Mouse (Mus musculus): Measurements from ENCODE around the gene Lpp. TPM values are rescaled to one million over a fixed set of nuclear protein-coding genes. Genes with fewer than 3 reads are reported as not detected.

Lpp gene
- polyA plus RNA-seq (2014; fragmentation: Nextera tagmentation; extraction: Ambion mirVana): 105 and 107 TPM in 2 replicates

- 3% methylated on average over 42 of the region's 42 CpGs for WGBS
- Histone ChIP-seq H3K36me3 (ENCODE audit: control insufficient read depth, insufficient read depth, low read length) (no peaks in the 10 kb centered on the region), H3K4me1 (ENCODE audit: control insufficient read depth, insufficient read depth, low read length) (peaks cover 27% of the 10 kb centered on the region), H3K4me3 (ENCODE audit: low read depth, low read length) (peak within 1 kb of the TSS; percentile 92), H3K4me2 (replicated peaks; ENCODE audit: low read depth, low read length) (peak within 1 kb of the TSS; percentile 69), H3K27me3 (ENCODE audit: control insufficient read depth, insufficient read depth, low read length) (no peaks in the 10 kb centered on the region), H3K9me3 (ENCODE audit: control insufficient read depth, low read depth, low read length) (no peaks in the 10 kb centered on the region), H3K9ac (replicated peaks; ENCODE audit: low read depth, low read length) (peak within 1 kb of the TSS; percentile 95), H3K27ac (ENCODE audit: low read length) (peak within 1 kb of the TSS; percentile 99)
- ATAC-seq (ENCODE audit: insufficient number of reproducible peaks, insufficient read depth, low FRiP score, low read depth): peak; percentile 90
These were observed at the start of gene Lpp for GRCm38 (mm10) chr16:24392651-24393555. Gene Lpp, plus strand, starts transcription at chr16:24393507.

- no peaks in the 10 kb centered on the region for H3K9me3 ChIP-seq (ENCODE audit: control insufficient read depth, low read depth, low read length)
- no peaks in the 10 kb centered on the region for H3K36me3 ChIP-seq (ENCODE audit: control insufficient read depth, insufficient read depth, low read length)
- no peaks in the 10 kb centered on the region for H3K27me3 ChIP-seq (ENCODE audit: control insufficient read depth, insufficient read depth, low read length)
- H3K9ac ChIP-seq (replicated peaks; ENCODE audit: low read depth, low read length): no peak overlapping the region
- no peak for ATAC-seq (ENCODE audit: insufficient number of reproducible peaks, insufficient read depth, low FRiP score, low read depth)
- H3K4me3 ChIP-seq (ENCODE audit: low read depth, low read length): no peak overlapping the region
- no peak overlapping the region for H3K27ac ChIP-seq (ENCODE audit: low read length)
- 70% methylated on average over 21 of the region's 21 CpGs for WGBS
- no peak overlapping the region for H3K4me2 ChIP-seq (replicated peaks; ENCODE audit: low read depth, low read length)
- no peaks in the 10 kb centered on the region for H3K4me1 ChIP-seq (ENCODE audit: control insufficient read depth, insufficient read depth, low read length)
These were observed 45.5 kb upstream of the Lpp start for GRCm38 (mm10) chr16:24347582-24348411.

- no peaks in the 10 kb centered on the region for H3K27me3 ChIP-seq (ENCODE audit: control insufficient read depth, insufficient read depth, low read length)
- H3K27ac ChIP-seq (ENCODE audit: low read length): no peak overlapping the region
- H3K36me3 ChIP-seq (ENCODE audit: control insufficient read depth, insufficient read depth, low read length): no peaks in the 10 kb centered on the region
- no peak overlapping the region for H3K4me2 ChIP-seq (replicated peaks; ENCODE audit: low read depth, low read length)
- 81% methylated on average over 6 of the region's 6 CpGs for whole genome bisulfite sequencing
- H3K4me3 ChIP-seq (ENCODE audit: low read depth, low read length): no peak overlapping the region
- H3K4me1 ChIP-seq (ENCODE audit: control insufficient read depth, insufficient read depth, low read length): no peaks in the 10 kb centered on the region
- no peaks in the 10 kb centered on the region for H3K9me3 ChIP-seq (ENCODE audit: control insufficient read depth, low read depth, low read length)
- H3K9ac ChIP-seq (replicated peaks; ENCODE audit: low read depth, low read length): no peak overlapping the region
- ATAC-seq (ENCODE audit: insufficient number of reproducible peaks, insufficient read depth, low FRiP score, low read depth): no peak
These were observed 43.0 kb upstream of the Lpp start for GRCm38 (mm10) chr16:24350306-24350705.

GRCm38 (mm10) chr16:24350751-24351150 is 42.6 kb upstream of the Lpp start:
- no peaks in the 10 kb centered on the region for H3K4me1 ChIP-seq (ENCODE audit: control insufficient read depth, insufficient read depth, low read length)
- WGBS: 60% methylated on average over 6 of the region's 6 CpGs

GRCm38 (mm10) chr16:24351811-24352210 is 41.5 kb upstream of the Lpp start:
- H3K27ac ChIP-seq (ENCODE audit: low read length): no peak overlapping the region
- H3K4me1 ChIP-seq (ENCODE audit: control insufficient read depth, insufficient read depth, low read length): no peaks in the 10 kb centered on the region
- WGBS: 100% methylated on average over 1 of the region's 1 CpGs

More at GRCm38 (mm10) chr16:24350751-24351150, 42.6 kb upstream of the Lpp start:
- no peak for ATAC-seq (ENCODE audit: insufficient number of reproducible peaks, insufficient read depth, low FRiP score, low read depth)
- Histone ChIP-seq H3K27me3 (ENCODE audit: control insufficient read depth, insufficient read depth, low read length) (no peaks in the 10 kb centered on the region), H3K9ac (replicated peaks; ENCODE audit: low read depth, low read length) (no peak overlapping the region), H3K4me3 (ENCODE audit: low read depth, low read length) (no peak overlapping the region), H3K9me3 (ENCODE audit: control insufficient read depth, low read depth, low read length) (no peaks in the 10 kb centered on the region), H3K4me2 (replicated peaks; ENCODE audit: low read depth, low read length) (no peak overlapping the region), H3K27ac (ENCODE audit: low read length) (no peak overlapping the region), H3K36me3 (ENCODE audit: control insufficient read depth, insufficient read depth, low read length) (no peaks in the 10 kb centered on the region)

GRCm38 (mm10) chr16:24353816-24354215 is 39.5 kb upstream of the Lpp start:
- no peak for ATAC-seq (ENCODE audit: insufficient number of reproducible peaks, insufficient read depth, low FRiP score, low read depth)
- Histone ChIP-seq H3K36me3 (ENCODE audit: control insufficient read depth, insufficient read depth, low read length) (no peaks in the 10 kb centered on the region), H3K4me3 (ENCODE audit: low read depth, low read length) (no peak overlapping the region), H3K9me3 (ENCODE audit: control insufficient read depth, low read depth, low read length) (no peaks in the 10 kb centered on the region), H3K27me3 (ENCODE audit: control insufficient read depth, insufficient read depth, low read length) (no peaks in the 10 kb centered on the region), H3K4me1 (ENCODE audit: control insufficient read depth, insufficient read depth, low read length) (no peaks in the 10 kb centered on the region), H3K4me2 (replicated peaks; ENCODE audit: low read depth, low read length) (no peak overlapping the region), H3K9ac (replicated peaks; ENCODE audit: low read depth, low read length) (no peak overlapping the region), H3K27ac (ENCODE audit: low read length) (no peak overlapping the region)
- 10% methylated on average over 3 of the region's 3 CpGs for WGBS

More at GRCm38 (mm10) chr16:24351811-24352210, 41.5 kb upstream of the Lpp start:
- H3K4me3 ChIP-seq (ENCODE audit: low read depth, low read length): no peak overlapping the region
- no peaks in the 10 kb centered on the region for H3K27me3 ChIP-seq (ENCODE audit: control insufficient read depth, insufficient read depth, low read length)
- no peak overlapping the region for H3K4me2 ChIP-seq (replicated peaks; ENCODE audit: low read depth, low read length)
- no peak overlapping the region for H3K9ac ChIP-seq (replicated peaks; ENCODE audit: low read depth, low read length)
- no peak for ATAC-seq (ENCODE audit: insufficient number of reproducible peaks, insufficient read depth, low FRiP score, low read depth)
- H3K9me3 ChIP-seq (ENCODE audit: control insufficient read depth, low read depth, low read length): no peaks in the 10 kb centered on the region
- H3K36me3 ChIP-seq (ENCODE audit: control insufficient read depth, insufficient read depth, low read length): no peaks in the 10 kb centered on the region

GRCm38 (mm10) chr16:24361667-24362066 is 31.6 kb upstream of the Lpp start:
- Histone ChIP-seq H3K9ac (replicated peaks; ENCODE audit: low read depth, low read length) (no peak overlapping the region), H3K27ac (ENCODE audit: low read length) (no peak overlapping the region), H3K36me3 (ENCODE audit: control insufficient read depth, insufficient read depth, low read length) (no peaks in the 10 kb centered on the region), H3K4me2 (replicated peaks; ENCODE audit: low read depth, low read length) (no peak overlapping the region), H3K27me3 (ENCODE audit: control insufficient read depth, insufficient read depth, low read length) (no peaks in the 10 kb centered on the region), H3K4me3 (ENCODE audit: low read depth, low read length) (no peak overlapping the region), H3K9me3 (ENCODE audit: control insufficient read depth, low read depth, low read length) (no peaks in the 10 kb centered on the region), H3K4me1 (ENCODE audit: control insufficient read depth, insufficient read depth, low read length) (no peaks in the 10 kb centered on the region)
- ATAC-seq (ENCODE audit: insufficient number of reproducible peaks, insufficient read depth, low FRiP score, low read depth): no peak
- WGBS: 94% methylated on average over 1 of the region's 1 CpGs

- Histone ChIP-seq H3K9ac (replicated peaks; ENCODE audit: low read depth, low read length) (no peak overlapping the region), H3K4me2 (replicated peaks; ENCODE audit: low read depth, low read length) (no peak overlapping the region), H3K27ac (ENCODE audit: low read length) (no peak overlapping the region), H3K36me3 (ENCODE audit: control insufficient read depth, insufficient read depth, low read length) (no peaks in the 10 kb centered on the region), H3K27me3 (ENCODE audit: control insufficient read depth, insufficient read depth, low read length) (no peaks in the 10 kb centered on the region), H3K4me3 (ENCODE audit: low read depth, low read length) (no peak overlapping the region), H3K4me1 (ENCODE audit: control insufficient read depth, insufficient read depth, low read length) (no peaks in the 10 kb centered on the region), H3K9me3 (ENCODE audit: control insufficient read depth, low read depth, low read length) (no peaks in the 10 kb centered on the region)
- 78% methylated on average over 7 of the region's 7 CpGs for WGBS
- ATAC-seq (ENCODE audit: insufficient number of reproducible peaks, insufficient read depth, low FRiP score, low read depth): no peak
These were observed 29.1 kb upstream of the Lpp start for GRCm38 (mm10) chr16:24364030-24364687.
